Mouse (Mus musculus) brain, embryonic 14.5 days (tissue): ENCODE measurements around the gene Cpn2.

ENCODE experiments used
- CTCF ChIP-seq: fragments of 200-500 bp; IDR thresholded peaks from 2 replicates; pipeline ENCODE4 v1.5.1; 2012; ENCODE audit warnings: inconsistent platforms, mild to moderate bottlenecking, moderate library complexity, borderline replicate concordance; ENCODE audit not compliant: insufficient read depth, insufficient read length; ENCODE audit errors: extremely low read depth
- POLR2A ChIP-seq: fragments of 200-500 bp; IDR thresholded peaks from 2 replicates; pipeline ENCODE4 v1.6.1; 2012; ENCODE audit warnings: mild to moderate bottlenecking, inconsistent platforms, borderline replicate concordance; ENCODE audit not compliant: poor library complexity, insufficient read depth, insufficient read length, severe bottlenecking; ENCODE audit errors: extremely low read depth

GRCm38 (mm10) chr16:30235577-30235976 is 31.7 kb downstream of the Cpn2 start:
- no peak for TF ChIP-seq CTCF
- no peak for TF ChIP-seq POLR2A
